Mouse (Mus musculus) left cerebral cortex, adult 2 months (tissue): ENCODE measurements around the gene Myo18a. TPM values are rescaled to one million over a fixed set of nuclear protein-coding genes. Genes with fewer than 3 reads are reported as not detected.

Source experiments
- DNase-seq, 2 experiments: peaks; one replicate each; pipeline ENCODE4 v3.0.0; 2021 to 2022; ENCODE audit warnings: low spot score in 2 of 2, mixed read lengths in 1 of 2; ENCODE audit errors: extremely low spot score in 1 of 2
- H3K27ac ChIP-seq: fragments of 200-600 bp; 2 replicates; pipeline ENCODE4 v1.8.1; 2022
- H3K4me3 ChIP-seq: fragments of 200-600 bp; 2 replicates; pipeline ENCODE4 v1.8.1; 2022
- CTCF ChIP-seq: fragments of 200-600 bp; IDR thresholded peaks from 2 replicates; pipeline ENCODE4 v1.8.1; 2022; ENCODE audit warnings: antibody characterized with exemption, mild to moderate bottlenecking, moderate library complexity
- intact Hi-C: fragments of 180-260 bp; cut with DNase I; formaldehyde crosslinking; loops from one replicate; pipeline ENCODE4 v1.15.1; 2025
- total RNA-seq, 2 experiments: library from RNA; stranded (reverse); gene quantifications; 2 replicates each; pipeline ENCODE4 v1.2.3; 2021

Myo18a gene
- total RNA-seq, 2 experiments from 2014 or later: 164 to 169 TPM

DNA sequence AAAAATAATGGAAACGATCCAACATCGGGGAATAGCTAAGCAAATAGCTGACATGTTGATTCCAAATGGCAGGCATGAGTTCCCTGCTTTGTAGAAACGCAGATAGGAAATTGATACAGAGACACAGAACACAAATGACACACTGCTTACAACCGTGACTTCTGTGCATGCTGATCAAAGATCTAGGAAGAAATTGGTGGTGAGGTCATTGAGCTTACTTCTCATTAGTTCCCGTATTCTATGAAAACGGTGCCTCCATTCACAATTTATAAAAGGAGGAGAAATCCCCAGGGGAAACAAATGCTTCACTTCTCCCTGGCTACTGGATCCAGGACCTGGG, 133.4 kb downstream of the Myo18a start:
- peak overlapping the region; percentile 42 for H3K4me3 ChIP-seq
- DNase-seq: no peak
- TF ChIP-seq CTCF: no peak
- peak overlapping the region; percentile 66 for H3K27ac ChIP-seq
- intact Hi-C loops: loop anchor here (5.0 kb wide), 1 partner anchor 36 kb away; the partner anchor contains the start of gene Sez6

DNA sequence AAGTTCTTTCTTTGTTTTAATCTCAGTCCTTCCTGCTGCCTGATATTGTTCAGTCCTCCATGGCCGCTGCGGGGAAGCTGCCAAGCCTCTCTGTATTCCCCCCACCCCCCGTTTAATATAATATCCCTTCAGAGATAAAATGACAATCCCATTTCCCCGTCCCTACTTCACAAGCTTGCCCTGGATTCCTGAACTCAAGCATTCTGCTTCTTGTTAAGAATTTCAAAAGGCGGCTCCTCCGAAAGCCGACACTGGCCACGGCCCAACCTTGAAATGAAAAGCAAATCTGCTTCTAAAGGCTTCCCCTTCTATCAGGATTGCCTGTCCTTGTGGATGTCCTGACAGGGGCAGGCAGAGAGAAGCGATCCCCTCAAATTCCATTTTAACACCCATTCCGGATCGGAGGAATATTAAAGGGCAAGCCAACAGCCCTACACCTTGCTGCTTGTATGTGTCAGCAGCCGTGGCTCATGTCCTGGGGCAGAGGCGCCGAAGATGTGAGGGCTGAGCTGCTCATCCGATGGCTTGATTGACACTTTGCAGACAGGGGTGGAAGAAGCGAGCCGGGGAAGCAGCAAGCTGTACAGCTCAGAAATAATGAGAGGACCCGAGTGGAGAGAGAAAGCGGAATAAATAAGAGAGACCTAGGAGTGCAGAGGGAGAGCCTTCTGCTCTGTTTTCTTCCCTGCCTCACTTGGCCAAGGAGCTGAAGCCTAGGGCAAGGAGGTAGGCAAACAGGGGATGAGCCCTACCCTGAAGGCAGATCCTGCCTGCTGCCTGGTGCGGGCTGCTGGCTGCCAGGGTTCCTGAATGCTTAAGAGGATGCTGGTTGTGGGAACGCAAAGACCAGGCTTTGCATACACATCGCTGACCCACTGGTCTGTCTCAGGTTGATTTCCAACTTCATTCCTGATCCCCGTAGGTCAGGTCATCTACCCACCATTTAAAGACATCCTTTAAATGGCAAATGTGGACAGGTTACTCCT, 134.1 kb downstream of the Myo18a start:
- intact Hi-C loops: loop anchor here (5.0 kb wide), 1 partner anchor 35 kb away; the partner anchor contains the start of gene Sez6
- DNase-seq: peak in 1 of 2 experiments; percentile 36
- TF ChIP-seq CTCF: no peak
- Histone ChIP-seq H3K4me3 (peak overlapping the region; percentile 42), H3K27ac (peak overlapping the region; percentile 66)

DNA sequence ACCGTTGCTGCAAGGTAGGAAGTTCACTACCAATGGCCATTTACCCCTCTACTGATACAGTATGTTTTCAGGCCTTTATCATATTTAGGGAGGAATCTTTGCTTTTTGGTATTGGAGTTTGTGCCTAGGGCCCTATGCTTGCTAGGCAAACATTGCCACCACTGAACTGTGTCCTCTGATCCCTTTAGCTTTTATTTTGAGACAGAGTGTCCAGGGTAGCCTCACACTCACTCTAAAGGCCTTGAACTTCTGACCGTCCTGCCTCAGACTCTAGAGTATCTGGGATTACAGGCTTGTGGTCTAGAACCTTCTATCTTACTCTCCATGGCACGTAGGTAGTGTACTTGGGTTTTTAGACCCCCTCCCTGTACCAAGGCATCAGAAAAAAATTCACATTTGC, 137.1 kb downstream of the Myo18a start:
- Histone ChIP-seq H3K27ac (no peak overlapping the region), H3K4me3 (no peak overlapping the region)
- intact Hi-C loops: no loop called here
- DNase-seq: no peak
- TF ChIP-seq CTCF: no peak

DNA sequence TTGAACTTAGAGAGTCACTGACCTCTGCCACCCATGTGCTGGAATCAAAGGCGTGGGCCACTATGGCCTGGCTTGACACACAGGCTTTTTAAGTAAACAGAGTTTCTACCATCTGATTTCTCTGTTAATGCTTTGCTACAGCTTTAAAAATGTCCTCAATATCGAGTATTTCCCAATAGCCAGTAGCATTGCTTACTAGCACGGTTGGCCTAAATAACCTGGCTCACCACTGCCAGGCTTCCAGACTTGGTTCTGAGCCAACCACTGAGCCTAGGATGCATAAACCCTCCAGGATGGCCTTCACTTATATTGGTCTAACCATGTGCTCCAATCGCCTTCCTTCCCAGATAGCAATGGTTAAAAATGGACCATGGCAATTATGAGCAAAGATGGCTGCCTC, 137.7 kb downstream of the Myo18a start:
- Histone ChIP-seq H3K4me3 (no peak overlapping the region), H3K27ac (no peak overlapping the region; the same call in 1 of the 2 replicates)
- TF ChIP-seq CTCF: no peak
- intact Hi-C loops: no loop called here
- DNase-seq: no peak

DNA sequence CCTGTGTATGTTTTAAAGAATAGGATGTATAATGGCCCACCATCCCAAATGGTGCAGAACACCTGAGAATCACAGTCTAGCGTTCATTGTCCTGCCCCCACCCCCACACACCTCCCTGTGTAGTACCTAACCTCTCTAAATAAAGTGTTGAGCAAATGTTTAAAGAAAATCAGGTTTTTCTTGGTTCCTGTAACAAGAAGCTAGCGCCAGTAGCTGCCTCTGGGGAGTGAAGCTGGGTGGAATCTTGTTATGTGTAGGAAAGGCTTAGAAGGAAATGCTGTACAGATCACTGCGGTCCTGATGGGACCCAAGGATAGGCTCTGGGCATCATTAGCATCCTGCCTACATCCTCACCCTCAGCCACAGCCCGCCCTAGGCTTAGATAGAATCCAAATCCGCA, 138.3 kb downstream of the Myo18a start:
- Histone ChIP-seq H3K4me3 (no peak overlapping the region), H3K27ac (peak overlapping the region; percentile 16; the same call in 1 of the 2 replicates)
- no peak for DNase-seq
- no peak for TF ChIP-seq CTCF
- intact Hi-C loops: no loop called here

DNA sequence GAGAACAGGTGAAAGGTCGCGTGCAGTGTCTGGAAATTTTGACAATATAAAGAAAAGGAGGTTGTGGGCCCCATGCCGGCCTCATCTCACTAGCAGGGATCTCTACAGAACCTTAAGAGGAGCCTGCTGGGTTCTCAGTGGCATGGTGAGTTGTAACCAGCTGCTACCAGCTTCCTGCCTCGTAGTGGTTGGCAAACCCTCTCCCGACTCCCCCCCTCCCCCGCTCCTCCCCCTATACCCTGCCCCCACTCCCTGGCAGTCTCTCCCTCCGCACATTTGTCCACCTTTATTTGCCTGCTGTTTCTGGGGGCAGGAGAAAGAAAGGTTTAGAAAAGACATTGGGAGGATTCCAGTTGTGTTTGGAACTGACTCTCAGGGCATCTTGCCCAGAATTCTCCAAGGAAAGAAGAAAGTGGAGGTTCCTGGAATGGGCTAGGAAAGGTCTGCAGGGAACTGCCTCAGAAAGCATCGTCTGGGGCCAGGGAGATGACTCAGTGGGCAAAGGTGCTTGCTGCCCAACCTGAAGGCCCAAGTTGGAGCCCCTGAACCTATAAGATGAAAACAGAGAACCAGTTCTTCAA, 138.8 kb downstream of the Myo18a start:
- TF ChIP-seq CTCF: no peak
- Histone ChIP-seq H3K4me3 (no peak overlapping the region), H3K27ac (no peak overlapping the region; the same call in 1 of the 2 replicates)
- intact Hi-C loops: no loop called here
- DNase-seq: no peak

DNA sequence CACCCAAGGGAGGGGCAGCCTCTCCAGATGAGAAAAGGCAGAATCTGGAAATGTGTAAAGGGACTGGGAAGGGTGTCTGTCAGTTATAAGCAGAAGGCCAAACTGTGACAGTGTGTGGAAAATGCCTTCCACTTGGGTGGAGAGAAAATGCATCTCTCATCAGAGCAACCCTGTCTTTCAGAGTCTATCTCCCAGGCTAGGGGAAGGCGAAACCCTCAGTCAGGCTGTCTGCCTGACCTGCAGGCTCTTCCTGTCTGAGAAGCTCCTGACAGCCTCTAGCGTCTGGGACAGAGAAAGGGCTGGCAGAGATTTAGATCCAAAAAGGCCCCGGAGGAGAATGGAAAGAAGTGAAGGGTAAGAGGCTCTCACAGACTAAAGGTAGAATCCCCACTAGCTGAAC, 140.7 kb downstream of the Myo18a start:
- Histone ChIP-seq H3K4me3 (no peak overlapping the region), H3K27ac (no peak overlapping the region)
- DNase-seq: no peak
- no peak for TF ChIP-seq CTCF
- intact Hi-C loops: no loop called here

DNA sequence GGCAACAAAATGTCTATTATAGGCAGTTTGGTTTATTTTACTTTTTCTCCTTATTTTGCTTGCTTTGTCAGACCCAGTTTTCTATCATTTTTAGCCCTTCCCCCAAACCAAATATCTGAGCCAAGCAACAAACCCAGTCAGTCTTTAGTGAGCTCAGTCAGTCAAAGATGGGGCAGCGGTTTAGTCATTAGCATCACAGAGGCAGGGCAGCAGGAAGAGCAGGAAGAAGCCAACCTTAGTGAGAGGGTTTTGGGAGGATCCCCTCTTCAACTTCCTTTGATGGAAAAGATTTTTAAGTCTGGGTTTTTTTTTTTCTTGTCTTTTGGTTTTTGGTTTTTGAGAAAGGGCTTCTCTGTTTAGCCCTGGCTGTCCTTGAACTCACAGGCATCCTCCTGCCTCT, 141.7 kb downstream of the Myo18a start:
- no peak for DNase-seq
- no peak overlapping the region for H3K27ac ChIP-seq
- no peak overlapping the region for H3K4me3 ChIP-seq
- no peak for TF ChIP-seq CTCF
- intact Hi-C loops: no loop called here

DNA sequence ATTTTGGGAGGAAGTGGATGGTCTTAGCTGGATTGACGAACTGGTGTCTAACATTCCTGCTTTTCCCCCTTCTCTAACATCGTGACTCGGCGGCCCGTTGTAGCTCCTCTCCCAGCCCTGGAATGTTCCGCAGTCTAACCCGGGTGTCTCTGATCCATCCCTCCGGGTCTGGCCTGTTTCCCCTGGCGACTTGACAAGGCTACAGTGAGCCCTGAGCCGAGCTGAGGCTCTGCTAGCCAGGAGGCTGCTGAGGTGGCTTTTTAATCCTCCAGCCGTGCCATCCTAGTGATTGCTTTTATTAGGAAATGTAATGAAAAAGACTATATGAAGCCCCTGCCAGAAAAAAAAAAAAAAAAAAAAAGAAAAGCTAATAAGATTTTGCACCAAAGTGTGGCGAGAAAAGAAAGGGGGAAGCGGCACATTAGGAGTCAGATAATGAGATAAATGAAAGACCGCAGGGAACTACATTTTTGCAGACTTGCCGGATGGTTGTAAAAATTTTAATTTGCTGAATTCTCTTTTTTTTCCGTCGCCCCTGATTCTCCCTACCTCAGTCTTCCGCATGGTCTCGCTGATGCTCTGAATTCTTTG, 143.1 kb downstream of the Myo18a start:
- TF ChIP-seq CTCF: no peak
- no peak for DNase-seq
- H3K4me3 ChIP-seq: no peak overlapping the region
- no peak overlapping the region for H3K27ac ChIP-seq
- intact Hi-C loops: no loop called here

DNA sequence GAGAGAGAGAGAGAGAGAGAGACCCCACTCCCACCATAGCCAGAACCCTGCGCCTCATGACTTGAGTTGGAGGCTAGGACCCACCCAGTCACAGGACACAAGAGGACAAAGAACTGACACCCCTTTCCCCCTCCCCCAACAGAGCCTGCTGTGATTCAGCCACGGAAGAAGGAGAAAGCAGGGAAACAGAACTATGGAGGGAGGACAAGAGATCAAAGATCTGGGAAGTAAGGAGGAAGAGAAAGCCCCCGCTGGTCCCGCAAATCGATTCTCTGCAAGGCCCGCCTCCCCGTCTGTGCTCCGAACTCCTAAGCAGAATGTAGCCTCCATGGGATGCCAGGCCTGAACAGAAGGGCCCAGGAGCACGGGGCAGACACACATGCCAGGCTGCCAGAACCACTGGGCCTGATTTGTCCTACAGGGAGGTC, 143.7 kb downstream of the Myo18a start:
- no peak for TF ChIP-seq CTCF
- intact Hi-C loops: no loop called here
- Histone ChIP-seq H3K27ac (no peak overlapping the region), H3K4me3 (no peak overlapping the region)
- DNase-seq: no peak

DNA sequence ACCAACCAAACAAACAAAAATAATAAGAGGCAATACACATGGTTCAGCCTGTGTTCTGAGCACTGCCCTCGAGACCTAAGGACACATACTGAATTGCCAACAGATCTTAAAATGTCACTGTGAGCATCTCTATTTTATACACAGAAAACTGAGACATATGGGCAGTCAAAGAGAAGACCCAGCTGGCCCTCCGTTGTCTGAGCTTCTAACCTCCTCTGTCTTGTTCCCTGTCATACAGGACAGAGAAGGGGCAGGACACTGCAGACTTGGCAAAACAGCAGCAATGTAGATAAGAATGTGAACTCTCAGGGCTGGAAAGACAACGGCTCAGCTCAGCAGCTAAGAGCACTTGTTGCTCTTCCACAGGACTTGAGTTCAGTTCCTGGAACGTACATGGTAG, 145.4 kb downstream of the Myo18a start:
- no peak for TF ChIP-seq CTCF
- intact Hi-C loops: no loop called here
- H3K4me3 ChIP-seq: no peak overlapping the region
- DNase-seq: no peak
- H3K27ac ChIP-seq: no peak overlapping the region

DNA sequence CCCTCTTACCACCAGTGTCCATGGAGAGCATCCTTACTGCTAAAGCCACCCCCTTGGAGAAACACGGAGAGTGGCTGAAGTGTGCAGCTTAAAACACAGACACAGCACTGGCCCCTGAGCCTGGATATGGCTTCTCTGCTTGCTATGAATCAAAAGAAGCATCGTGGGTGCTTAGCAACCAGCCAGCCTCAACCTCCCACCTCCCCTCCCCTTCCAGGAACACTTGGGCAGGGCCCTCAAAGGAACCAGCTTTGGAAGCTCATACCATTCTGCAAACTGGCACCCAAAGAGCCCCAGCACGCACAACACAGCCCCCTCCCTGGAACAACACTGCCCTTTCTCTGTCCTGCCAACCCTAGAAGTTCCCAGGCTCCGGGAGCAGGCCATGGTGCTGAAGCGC, 146.3 kb downstream of the Myo18a start:
- no peak overlapping the region for H3K27ac ChIP-seq
- no peak for DNase-seq
- intact Hi-C loops: no loop called here
- no peak overlapping the region for H3K4me3 ChIP-seq
- TF ChIP-seq CTCF: no peak
